8 mouse cellular contexts compared by ENCODE assay signal in the genomic region with DNA sequence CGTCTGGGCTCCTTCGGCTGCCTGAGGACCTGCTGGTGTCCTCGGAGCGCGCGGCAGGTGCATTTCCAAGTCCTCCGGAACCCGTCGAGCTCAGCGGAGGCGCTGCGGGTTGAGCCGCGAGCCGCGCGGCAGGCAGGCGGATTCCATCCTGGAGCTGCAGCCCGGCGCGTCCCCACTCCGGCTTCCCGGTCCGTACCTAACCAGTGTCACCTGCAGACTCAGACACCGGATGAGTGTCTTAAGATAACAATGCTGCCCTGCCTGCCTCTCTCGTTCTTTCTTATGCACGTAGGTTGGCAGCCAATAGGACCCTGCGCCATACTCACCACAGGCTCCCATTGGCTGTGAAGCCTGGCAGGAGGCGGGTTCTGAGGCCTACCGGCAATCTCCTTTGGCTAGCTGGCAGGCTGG. TPM values are rescaled to one million over a fixed set of nuclear protein-coding genes. Genes with fewer than 3 reads are reported as not detected.
DNase-seq lines count a peak whose midpoint lies in the region; ATAC-seq and TF ChIP-seq lines count a peak whose summit lies in the region.

TSS of gene Brinp2 (minus strand) at position 276 of the 411 bp plus-strand sequence.

- ATAC-seq in intestine, embryonic 16.5 days = peak; percentile 99
- no peak for ATAC-seq in erythroid progenitor cell, adult 5-6 weeks (replicated peaks; ENCODE audit: low FRiP score, poor library complexity, severe bottlenecking)

- peaks cover 81% of the 10 kb centered on the region for H3K27me3 ChIP-seq in embryonic facial prominence, embryonic 10.5 days (replicated peaks; ENCODE audit: low read depth, poor library complexity, severe bottlenecking)
- peaks cover 22% of the 10 kb centered on the region for H3K27me3 ChIP-seq in intestine, embryonic 16.5 days (replicated peaks; ENCODE audit: control insufficient read depth, insufficient read depth, low read length)

- H3K9ac ChIP-seq in intestine, embryonic 16.5 days (ENCODE audit: low read depth, low read length) = peak within 1 kb of the TSS; percentile 54; the same call in 1 of the 2 replicates

- under 1% methylated on average over 30 of the region's 30 CpGs for WGBS in embryonic facial prominence, embryonic 10.5 days
- under 1% methylated on average over 30 of the region's 30 CpGs for WGBS in intestine, embryonic 16.5 days

- H3K27ac ChIP-seq in embryonic facial prominence, embryonic 10.5 days (replicated peaks) = no peak within 1 kb of the TSS
- H3K27ac ChIP-seq in intestine, embryonic 16.5 days (ENCODE audit: low read length) = no peak within 1 kb of the TSS

- H3K9me3 ChIP-seq in embryonic facial prominence, embryonic 10.5 days = no peaks in the 10 kb centered on the region
- no peaks in the 10 kb centered on the region for H3K9me3 ChIP-seq in intestine, embryonic 16.5 days (ENCODE audit: control insufficient read depth, low read length)

- peak within 1 kb of the TSS; percentile 90 for H3K4me2 ChIP-seq in intestine, embryonic 16.5 days (ENCODE audit: low read depth, low read length)

- peak; percentile 30; the same call in 1 of the 2 replicates for TF ChIP-seq POLR2A in brain, embryonic 14.5 days (IDR thresholded peaks at IDR 0.05; ENCODE audit: borderline replicate concordance, extremely low read depth, insufficient read depth, insufficient read length, poor library complexity, severe bottlenecking)

- peak within 1 kb of the TSS; percentile 64 for H3K4me3 ChIP-seq in embryonic facial prominence, embryonic 10.5 days
- H3K4me3 ChIP-seq in intestine, embryonic 16.5 days (ENCODE audit: low read length) = peak within 1 kb of the TSS; percentile 47

- DNase-seq in brain, embryonic 14.5 days (ENCODE audit: low read depth) = peak; percentile 98
- peak; percentile 86 for DNase-seq in embryonic facial prominence, embryonic 10.5 days (ENCODE audit: low spot score)
- peak; percentile 98 for DNase-seq in heart, adult 11 months
- peak; percentile 93 to 96 for DNase-seq in left cerebral cortex, adult 9 months (ENCODE audit: low spot score in 2 of 2)
- DNase-seq in lung, postnatal 4 days = peak; percentile 67
- DNase-seq in right cerebral cortex, postnatal 25 days = peak; percentile 95

- peaks cover 17% of the 10 kb centered on the region for H3K4me1 ChIP-seq in embryonic facial prominence, embryonic 10.5 days
- peaks cover 5% of the 10 kb centered on the region for H3K4me1 ChIP-seq in intestine, embryonic 16.5 days (ENCODE audit: control insufficient read depth, insufficient read depth, low read length)

- no peak for TF ChIP-seq CTCF in brain, embryonic 14.5 days (IDR thresholded peaks at IDR 0.05; ENCODE audit: borderline replicate concordance, extremely low read depth, insufficient read depth, insufficient read length)

- no peaks in the 10 kb centered on the region for H3K36me3 ChIP-seq in embryonic facial prominence, embryonic 10.5 days (replicated peaks)
- H3K36me3 ChIP-seq in intestine, embryonic 16.5 days (ENCODE audit: control insufficient read depth, insufficient read depth, low read length) = no peaks in the 10 kb centered on the region

RNA-seq across cellular contexts. Expression of gene Brinp2, which starts in this region (rescaled TPM):
- polyA plus RNA-seq in brain, embryonic 14.5 days (2012; rRNA removed) = 27.0 and 29.5 TPM in 2 replicates
- polyA plus RNA-seq in embryonic facial prominence, embryonic 10.5 days (2016; fragmentation: Nextera tagmentation; extraction: Ambion mirVana) = 0.73 and 1.1 TPM in 2 replicates
- 0.29 and 0.42 TPM in 2 replicates for polyA plus RNA-seq in intestine, embryonic 16.5 days (2015; fragmentation: Nextera tagmentation; extraction: Ambion mirVana)
- 0.84 and 4.0 TPM in 2 replicates for total RNA-seq in erythroid progenitor cell, adult 5-6 weeks (2015; ENCODE audit: low replicate concordance)
- 1.0 and 1.8 TPM in 2 replicates for total RNA-seq in erythroid progenitor cell, adult 5-6 weeks (2017; ENCODE audit: low replicate concordance)

Comparison
In these comparisons a context has a peak if more than half of its experiments do, and no peak if none do; other contexts are left out.
1. RNA of gene Brinp2 (polyA plus RNA-seq): 27.0 to 29.5 TPM in brain, embryonic 14.5 days; 0.73 to 1.1 TPM in embryonic facial prominence, embryonic 10.5 days and 0.29 to 0.42 TPM in intestine, embryonic 16.5 days; every median in the first group is over 10 times any median in the second.
2. Peak in ATAC-seq, H3K4me3 ChIP-seq, H3K9ac ChIP-seq and H3K4me2 ChIP-seq in intestine, embryonic 16.5 days; RNA of the gene not detected or under 1 TPM.
3. Peak in every context shown above with its lines, with median percentiles within 50 percentile points of each other: DNase-seq.